Mouse (Mus musculus): ENCODE data around the gene Ppp1ca. TPM values are rescaled to one million over a fixed set of nuclear protein-coding genes. Genes with fewer than 3 reads are reported as not detected.

Gene Ppp1ca
- polyA plus RNA-seq, 1 experiment, result 421 TPM

- H3K4me3 ChIP-seq (ENCODE audit: insufficient read depth, low read length), result no peak overlapping the region
- TF ChIP-seq POLR2A (IDR thresholded peaks at IDR 0.05; ENCODE audit: extremely low read depth, insufficient read depth, low read length) (no peak), CTCF (IDR thresholded peaks at IDR 0.05; ENCODE audit: extremely low read depth, insufficient read depth, low read length) (no peak)
- H3K4me1 ChIP-seq (ENCODE audit: control insufficient read depth, insufficient read depth, low read length), result no peaks in the 10 kb centered on the region
- no peak overlapping the region for H3K27ac ChIP-seq (ENCODE audit: insufficient read depth, low read length)
Measured at GRCm38 (mm10) chr19:4217855-4218254, 26.0 kb downstream of the Ppp1ca start.

- TF ChIP-seq CTCF (IDR thresholded peaks at IDR 0.05; ENCODE audit: extremely low read depth, insufficient read depth, low read length), result no peak
- no peak for TF ChIP-seq POLR2A (IDR thresholded peaks at IDR 0.05; ENCODE audit: extremely low read depth, insufficient read depth, low read length)
- no peaks in the 10 kb centered on the region for H3K4me1 ChIP-seq (ENCODE audit: control insufficient read depth, insufficient read depth, low read length)
- H3K4me3 ChIP-seq (ENCODE audit: insufficient read depth, low read length), result no peak overlapping the region
- no peak overlapping the region for H3K27ac ChIP-seq (ENCODE audit: insufficient read depth, low read length)
Measured at GRCm38 (mm10) chr19:4218293-4218692, 26.4 kb downstream of the Ppp1ca start.

GRCm38 (mm10) chr19:4218784-4219183 is 26.9 kb downstream of the Ppp1ca start:
- Histone ChIP-seq H3K27ac (ENCODE audit: insufficient read depth, low read length) (no peak overlapping the region), H3K4me3 (ENCODE audit: insufficient read depth, low read length) (no peak overlapping the region), H3K4me1 (ENCODE audit: control insufficient read depth, insufficient read depth, low read length) (no peaks in the 10 kb centered on the region)
- TF ChIP-seq POLR2A (IDR thresholded peaks at IDR 0.05; ENCODE audit: extremely low read depth, insufficient read depth, low read length) (no peak), CTCF (IDR thresholded peaks at IDR 0.05; ENCODE audit: extremely low read depth, insufficient read depth, low read length) (no peak)

- Histone ChIP-seq H3K4me3 (ENCODE audit: insufficient read depth, low read length) (no peak overlapping the region), H3K27ac (ENCODE audit: insufficient read depth, low read length) (no peak overlapping the region), H3K4me1 (ENCODE audit: control insufficient read depth, insufficient read depth, low read length) (no peaks in the 10 kb centered on the region)
- TF ChIP-seq POLR2A (IDR thresholded peaks at IDR 0.05; ENCODE audit: extremely low read depth, insufficient read depth, low read length) (no peak), CTCF (IDR thresholded peaks at IDR 0.05; ENCODE audit: extremely low read depth, insufficient read depth, low read length) (no peak)
Measured at GRCm38 (mm10) chr19:4219943-4220342, 28.1 kb downstream of the Ppp1ca start.

GRCm38 (mm10) chr19:4220416-4220815 is 28.6 kb downstream of the Ppp1ca start:
- Histone ChIP-seq H3K27ac (ENCODE audit: insufficient read depth, low read length) (no peak overlapping the region), H3K4me1 (ENCODE audit: control insufficient read depth, insufficient read depth, low read length) (no peaks in the 10 kb centered on the region), H3K4me3 (ENCODE audit: insufficient read depth, low read length) (no peak overlapping the region)
- TF ChIP-seq POLR2A (IDR thresholded peaks at IDR 0.05; ENCODE audit: extremely low read depth, insufficient read depth, low read length) (no peak), CTCF (IDR thresholded peaks at IDR 0.05; ENCODE audit: extremely low read depth, insufficient read depth, low read length) (no peak)

GRCm38 (mm10) chr19:4220957-4221743 is 29.3 kb downstream of the Ppp1ca start:
- Histone ChIP-seq H3K27ac (ENCODE audit: insufficient read depth, low read length) (no peak overlapping the region), H3K4me3 (ENCODE audit: insufficient read depth, low read length) (no peak overlapping the region), H3K4me1 (ENCODE audit: control insufficient read depth, insufficient read depth, low read length) (no peaks in the 10 kb centered on the region)
- TF ChIP-seq POLR2A (IDR thresholded peaks at IDR 0.05; ENCODE audit: extremely low read depth, insufficient read depth, low read length), result no peak
- TF ChIP-seq CTCF (IDR thresholded peaks at IDR 0.05; ENCODE audit: extremely low read depth, insufficient read depth, low read length), result no peak

- Histone ChIP-seq H3K4me1 (ENCODE audit: control insufficient read depth, insufficient read depth, low read length) (no peaks in the 10 kb centered on the region), H3K4me3 (ENCODE audit: insufficient read depth, low read length) (no peak overlapping the region), H3K27ac (ENCODE audit: insufficient read depth, low read length) (no peak overlapping the region)
- no peak for TF ChIP-seq CTCF (IDR thresholded peaks at IDR 0.05; ENCODE audit: extremely low read depth, insufficient read depth, low read length)
Measured at GRCm38 (mm10) chr19:4222165-4222564, 30.3 kb downstream of the Ppp1ca start.

GRCm38 (mm10) chr19:4226779-4227178 is 34.9 kb downstream of the Ppp1ca start:
- Histone ChIP-seq H3K4me1 (ENCODE audit: control insufficient read depth, insufficient read depth, low read length) (peaks cover 3% of the 10 kb centered on the region), H3K4me3 (ENCODE audit: insufficient read depth, low read length) (no peak overlapping the region), H3K27ac (ENCODE audit: insufficient read depth, low read length) (no peak overlapping the region)
- TF ChIP-seq POLR2A (IDR thresholded peaks at IDR 0.05; ENCODE audit: extremely low read depth, insufficient read depth, low read length) (no peak), CTCF (IDR thresholded peaks at IDR 0.05; ENCODE audit: extremely low read depth, insufficient read depth, low read length) (no peak)

- H3K4me3 ChIP-seq (ENCODE audit: insufficient read depth, low read length), result no peak overlapping the region
- H3K27ac ChIP-seq (ENCODE audit: insufficient read depth, low read length), result no peak overlapping the region
- TF ChIP-seq POLR2A (IDR thresholded peaks at IDR 0.05; ENCODE audit: extremely low read depth, insufficient read depth, low read length) (no peak), CTCF (IDR thresholded peaks at IDR 0.05; ENCODE audit: extremely low read depth, insufficient read depth, low read length) (no peak)
- H3K4me1 ChIP-seq (ENCODE audit: control insufficient read depth, insufficient read depth, low read length), result peaks cover 5% of the 10 kb centered on the region
Measured at GRCm38 (mm10) chr19:4227446-4227845, 35.6 kb downstream of the Ppp1ca start.

- Histone ChIP-seq H3K4me1 (ENCODE audit: control insufficient read depth, insufficient read depth, low read length) (peaks cover 5% of the 10 kb centered on the region), H3K27ac (ENCODE audit: insufficient read depth, low read length) (no peak overlapping the region), H3K4me3 (ENCODE audit: insufficient read depth, low read length) (no peak overlapping the region)
- no peak for TF ChIP-seq POLR2A (IDR thresholded peaks at IDR 0.05; ENCODE audit: extremely low read depth, insufficient read depth, low read length)
- TF ChIP-seq CTCF (IDR thresholded peaks at IDR 0.05; ENCODE audit: extremely low read depth, insufficient read depth, low read length), result peak; percentile 94
Measured at GRCm38 (mm10) chr19:4227894-4228678, 36.2 kb downstream of the Ppp1ca start.
